8 mouse cellular contexts compared by ENCODE assay signal in the genomic region with DNA sequence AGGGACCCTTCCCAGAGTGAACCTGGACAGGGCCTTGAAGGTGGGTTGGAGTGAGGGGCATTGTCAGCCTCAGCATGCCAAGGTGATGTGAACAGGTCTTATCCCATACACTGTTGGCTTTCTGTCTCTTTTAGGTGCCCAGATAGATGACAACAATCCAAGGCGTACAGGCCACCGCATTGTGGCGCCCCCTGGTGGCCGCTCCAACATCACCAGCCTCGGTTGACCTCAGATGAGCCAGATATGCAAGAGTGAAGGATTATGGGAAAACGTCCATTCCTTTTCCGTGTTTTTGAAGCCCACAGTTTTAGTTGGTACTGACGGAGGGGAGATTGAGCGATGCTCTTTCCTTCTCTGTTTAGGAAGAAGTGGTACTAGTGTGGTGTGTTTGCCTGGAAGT. TPM values are rescaled to one million over a fixed set of nuclear protein-coding genes. Genes with fewer than 3 reads are reported as not detected.
DNase-seq lines count a peak whose midpoint lies in the region; ATAC-seq and TF ChIP-seq lines count a peak whose summit lies in the region.
"Had no signal": no experiment of that assay in that cellular context is flagged by ENCODE, and none has a peak within 500 bp of the region (broad histone marks: within the 10 kb centered on the region; RNA-seq: fewer than 3 reads in every experiment).

No protein-coding gene starts in this region.

- intact Hi-C loops in left cerebral cortex, postnatal 4 days (cut with DNase I), result loop anchor here (10.0 kb wide), 1 partner anchor 794 kb away; no protein-coding TSS in a partner anchor

- no peak overlapping the region for H3K4me3 ChIP-seq in ES-E14 (ENCODE audit: insufficient read depth in 1 of 2, low read depth in 1 of 2, low read length in 2 of 2, poor library complexity in 1 of 2, severe bottlenecking in 1 of 2)
- no peak overlapping the region for H3K4me3 ChIP-seq in forebrain, embryonic 12.5 days (replicated peaks)
- H3K4me3 ChIP-seq in forebrain, embryonic 16.5 days (replicated peaks; ENCODE audit: low read length), result no peak overlapping the region
- H3K4me3 ChIP-seq: limb, embryonic 15.5 days had no signal

- H3K9ac ChIP-seq in ES-E14 (ENCODE audit: insufficient read depth, low read depth, low read length, poor library complexity, severe bottlenecking), result no peak overlapping the region
- no peak overlapping the region for H3K9ac ChIP-seq in forebrain, embryonic 12.5 days
- no peak overlapping the region for H3K9ac ChIP-seq in forebrain, embryonic 16.5 days (replicated peaks; ENCODE audit: low read depth, low read length)
- H3K9ac ChIP-seq: limb, embryonic 15.5 days had no signal

- in situ Hi-C loops in ES-E14 (cut with MboI; ENCODE audit: low sequenced_read_pairs in 2 of 2, unreplicated experiment in 2 of 2), result loop anchor here in 1 of 2 experiments (25.0 kb wide), 1 partner anchor 421 kb away; the partner anchor contains the start of gene Stk32b

- no peaks in the 10 kb centered on the region for H3K27me3 ChIP-seq in forebrain, embryonic 12.5 days
- H3K27me3 ChIP-seq in forebrain, embryonic 16.5 days (replicated peaks; ENCODE audit: control insufficient read depth, insufficient read depth, low read length), result no peaks in the 10 kb centered on the region
- H3K27me3 ChIP-seq: limb, embryonic 15.5 days had no signal

- no peak overlapping the region for H3K4me2 ChIP-seq in forebrain, embryonic 12.5 days
- no peak overlapping the region for H3K4me2 ChIP-seq in forebrain, embryonic 16.5 days (ENCODE audit: low read length)
- H3K4me2 ChIP-seq: limb, embryonic 15.5 days had no signal

- no peak for ATAC-seq in forebrain, embryonic 12.5 days (ENCODE audit: low FRiP score)
- ATAC-seq in forebrain, embryonic 16.5 days, result no peak

- H3K36me3 ChIP-seq in ES-E14 (ENCODE audit: control insufficient read depth, insufficient read depth, low read length, poor library complexity, severe bottlenecking), result peaks cover 25% of the 10 kb centered on the region
- H3K36me3 ChIP-seq in forebrain, embryonic 12.5 days (replicated peaks), result peaks cover 62% of the 10 kb centered on the region
- peaks cover 34% of the 10 kb centered on the region for H3K36me3 ChIP-seq in forebrain, embryonic 16.5 days (ENCODE audit: control insufficient read depth, insufficient read depth)
- H3K36me3 ChIP-seq: limb, embryonic 15.5 days had no signal

- WGBS in forebrain, embryonic 12.5 days, result 72% methylated on average over 9 of the region's 9 CpGs
- 68% methylated on average over 9 of the region's 9 CpGs for WGBS in forebrain, embryonic 16.5 days

- no peaks in the 10 kb centered on the region for H3K4me1 ChIP-seq in ES-E14 (ENCODE audit: control insufficient read depth in 2 of 2, insufficient read depth in 2 of 2, low read length in 2 of 2, poor library complexity in 1 of 2)
- no peaks in the 10 kb centered on the region for H3K4me1 ChIP-seq in forebrain, embryonic 12.5 days
- no peaks in the 10 kb centered on the region for H3K4me1 ChIP-seq in forebrain, embryonic 16.5 days (replicated peaks; ENCODE audit: control insufficient read depth, insufficient read depth, low read length)
- H3K4me1 ChIP-seq: limb, embryonic 15.5 days had no signal

- H3K27ac ChIP-seq in ES-E14 (ENCODE audit: insufficient read depth, low read depth, low read length, poor library complexity, severe bottlenecking), result no peak overlapping the region
- no peak overlapping the region for H3K27ac ChIP-seq in forebrain, embryonic 12.5 days
- no peak overlapping the region for H3K27ac ChIP-seq in forebrain, embryonic 16.5 days (ENCODE audit: low read length)
- H3K27ac ChIP-seq: limb, embryonic 15.5 days had no signal

- peak; percentile 36 for DNase-seq in left cerebral cortex, postnatal 4 days
- no peak for DNase-seq in left cerebral cortex, adult 11 months (ENCODE audit: low spot score)
- DNase-seq in ES-E14 (ENCODE audit: low read depth, low spot score), result peak; percentile 30
- DNase-seq in brain, adult 2 months (ENCODE audit: low read depth, low spot score), result peak; percentile 50
- peak; percentile 15 for DNase-seq in naive thymus-derived CD4-positive, alpha-beta T cell, adult 2 months (ENCODE audit: low read depth)

- H3K9me3 ChIP-seq in ES-E14 (ENCODE audit: control insufficient read depth, insufficient read depth, low read depth, low read length), result no peaks in the 10 kb centered on the region
- no peaks in the 10 kb centered on the region for H3K9me3 ChIP-seq in forebrain, embryonic 12.5 days
- no peaks in the 10 kb centered on the region for H3K9me3 ChIP-seq in forebrain, embryonic 16.5 days (ENCODE audit: control insufficient read depth, low read length)
- H3K9me3 ChIP-seq: limb, embryonic 15.5 days had no signal

TF ChIP-seq in ES-E14, 5 proteins besides CTCF, POLR2A, EP300 and RAD21:
- TF ChIP-seq HCFC1 (IDR thresholded peaks at IDR 0.05; ENCODE audit: borderline replicate concordance, insufficient read depth, low read length) (no peak), MAFK (IDR thresholded peaks at IDR 0.05; ENCODE audit: insufficient read depth, low read depth, low read length) (no peak), ZNF384 (IDR thresholded peaks at IDR 0.05; ENCODE audit: low read depth, low read length) (no peak)

RNA-seq across cellular contexts. Expression of gene Evc, which starts 45.7 kb away (rescaled TPM):
- 1 to 10 TPM; 6.6 to 7.9 TPM for total RNA-seq in left cerebral cortex, postnatal 4 days (2021)
- 35.1 and 65.4 TPM in 2 replicates for total RNA-seq in ES-E14 (2012; rRNA removed)
- polyA plus RNA-seq in forebrain, embryonic 12.5 days (2016; fragmentation: Nextera tagmentation; extraction: Ambion mirVana), result 23.4 and 24.2 TPM in 2 replicates
- polyA plus RNA-seq in forebrain, embryonic 16.5 days (2015; fragmentation: Nextera tagmentation; extraction: Ambion mirVana), result 6.2 and 7.0 TPM in 2 replicates

RNA-seq across cellular contexts. Expression of gene Evc2, which starts 47.3 kb away (rescaled TPM):
- 1 to 10 TPM; 4.2 TPM for total RNA-seq in left cerebral cortex, postnatal 4 days (2021)
- 32.1 and 50.8 TPM in 2 replicates for total RNA-seq in ES-E14 (2012; rRNA removed)
- polyA plus RNA-seq in forebrain, embryonic 12.5 days (2016; fragmentation: Nextera tagmentation; extraction: Ambion mirVana), result 14.1 and 15.4 TPM in 2 replicates
- polyA plus RNA-seq in forebrain, embryonic 16.5 days (2015; fragmentation: Nextera tagmentation; extraction: Ambion mirVana), result 6.4 and 7.2 TPM in 2 replicates

RNA-seq across cellular contexts. Expression of gene Crmp1, which starts 49.2 kb away (rescaled TPM):
- 1,000 to 10,000 TPM; 1,527 to 1,566 TPM for total RNA-seq in left cerebral cortex, postnatal 4 days (2021)
- total RNA-seq in ES-E14 (2012; rRNA removed), result 24.5 and 38.1 TPM in 2 replicates
- 352 and 405 TPM in 2 replicates for polyA plus RNA-seq in forebrain, embryonic 12.5 days (2016; fragmentation: Nextera tagmentation; extraction: Ambion mirVana)
- polyA plus RNA-seq in forebrain, embryonic 16.5 days (2015; fragmentation: Nextera tagmentation; extraction: Ambion mirVana), result 915 and 954 TPM in 2 replicates

Comparison
In these comparisons a context has a peak if more than half of its experiments do, and no peak if none do; other contexts are left out.
1. RNA of gene Crmp1, which starts 49.2 kb away (total RNA-seq): 1,527 to 1,566 TPM in left cerebral cortex, postnatal 4 days; 24.5 to 38.1 TPM in ES-E14; every median in the first group is over 10 times any median in the second.